Mouse (Mus musculus): ENCODE measurements around the gene Gm43951.
A peak's percentile ranks its signal among the peaks of the same experiment; 100 is the strongest.

The Gm43951 gene

DNA sequence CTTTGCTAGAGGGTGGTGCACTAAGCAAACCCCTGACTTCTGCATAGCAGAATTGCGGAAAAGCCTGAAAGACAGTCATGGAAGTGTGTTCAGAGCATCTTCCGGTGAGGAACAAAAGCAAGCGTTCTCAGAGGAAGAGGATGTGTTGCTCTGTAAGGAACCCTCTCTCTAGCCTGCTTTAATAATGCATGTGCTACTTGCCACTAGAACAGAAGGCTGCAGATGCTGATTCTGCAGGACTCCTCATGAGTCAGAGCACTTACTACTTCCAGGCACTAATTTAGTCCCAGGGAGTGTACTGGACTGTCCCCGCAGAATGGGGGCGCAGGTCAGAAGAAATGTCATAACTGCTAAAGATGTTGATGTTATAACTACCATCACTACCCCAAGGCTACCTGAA, 10.5 kb upstream of the Gm43951 start:
- no peaks in the 10 kb centered on the region for H3K36me3 ChIP-seq (ENCODE audit: control insufficient read depth, insufficient read depth, low read length, poor library complexity, severe bottlenecking)
- DNase-seq (ENCODE audit: low read depth, low spot score), result no peak
- no peaks in the 10 kb centered on the region for H3K27me3 ChIP-seq (ENCODE audit: control insufficient read depth, insufficient read depth, low read length, poor library complexity, severe bottlenecking)

DNA sequence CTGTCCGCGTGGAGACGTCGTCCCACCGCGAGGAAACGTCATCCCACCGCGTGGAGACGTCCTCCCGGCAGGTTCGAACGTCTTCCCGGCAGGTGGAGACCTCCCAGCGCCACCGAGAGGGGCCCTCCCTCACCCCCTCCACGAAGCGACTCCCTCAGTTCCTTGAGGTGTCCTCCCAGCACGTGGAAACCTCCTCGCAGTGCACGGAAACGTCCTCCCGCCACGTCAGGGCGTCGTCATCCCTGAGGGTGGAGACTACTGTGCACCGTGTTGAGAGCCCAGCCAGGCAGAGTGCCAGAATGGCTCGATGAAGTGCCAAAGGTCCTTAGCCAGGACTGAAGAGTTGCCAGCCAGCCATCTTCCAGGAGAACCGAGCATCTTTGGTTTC, 8.8 kb upstream of the Gm43951 start, which contains the start of gene Med31:
Med31 (minus strand) TSS at position 183 of the 388 bp plus-strand sequence.
- peaks cover 6% of the 10 kb centered on the region for H3K36me3 ChIP-seq (ENCODE audit: control insufficient read depth, insufficient read depth, low read length, poor library complexity, severe bottlenecking)
- peak; percentile 84 for DNase-seq (ENCODE audit: low read depth, low spot score)
- H3K27me3 ChIP-seq (ENCODE audit: control insufficient read depth, insufficient read depth, low read length, poor library complexity, severe bottlenecking), result no peaks in the 10 kb centered on the region

DNA sequence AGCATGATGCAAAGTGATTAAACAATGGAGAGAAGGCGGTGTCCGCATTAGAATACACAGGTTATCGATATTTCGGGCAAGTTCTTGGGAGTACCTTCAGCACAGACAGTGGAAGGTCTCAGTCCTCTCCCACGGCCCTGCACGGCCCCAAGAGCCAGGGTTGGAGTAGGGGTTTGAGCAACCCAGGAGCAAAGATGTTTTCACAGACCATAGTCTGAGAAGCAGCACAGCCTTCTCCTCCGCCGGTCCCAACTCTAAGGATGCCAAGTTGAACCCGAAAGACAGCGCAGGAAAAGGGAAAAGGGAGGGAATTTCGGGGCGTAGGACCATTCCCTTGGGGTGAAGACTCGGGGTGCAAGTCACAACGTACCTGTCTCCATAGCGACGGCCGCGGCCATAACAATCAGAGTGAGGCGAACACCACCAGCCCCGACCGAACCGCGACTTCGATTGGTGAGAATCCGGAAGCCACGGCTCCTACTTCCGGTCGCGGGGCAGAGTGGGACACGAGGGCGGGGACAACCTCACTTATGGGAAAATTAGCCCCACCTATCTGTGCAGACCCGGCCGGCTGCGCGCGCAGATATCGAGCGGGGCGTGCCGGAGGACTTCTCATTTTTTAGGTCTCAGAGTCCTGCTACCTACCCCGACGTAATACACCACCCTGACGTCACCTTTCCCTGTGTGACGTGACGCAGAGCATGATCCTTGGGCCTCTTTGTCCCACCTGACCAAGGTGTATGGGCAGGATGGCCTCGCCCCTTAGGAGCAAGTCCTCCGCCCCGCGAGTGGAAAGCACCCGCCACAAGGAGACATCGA, 8.2 kb upstream of the Gm43951 start:
- H3K36me3 ChIP-seq (ENCODE audit: control insufficient read depth, insufficient read depth, low read length, poor library complexity, severe bottlenecking), result peaks cover 6% of the 10 kb centered on the region
- peak; percentile 99 for DNase-seq (ENCODE audit: low read depth, low spot score)

DNA sequence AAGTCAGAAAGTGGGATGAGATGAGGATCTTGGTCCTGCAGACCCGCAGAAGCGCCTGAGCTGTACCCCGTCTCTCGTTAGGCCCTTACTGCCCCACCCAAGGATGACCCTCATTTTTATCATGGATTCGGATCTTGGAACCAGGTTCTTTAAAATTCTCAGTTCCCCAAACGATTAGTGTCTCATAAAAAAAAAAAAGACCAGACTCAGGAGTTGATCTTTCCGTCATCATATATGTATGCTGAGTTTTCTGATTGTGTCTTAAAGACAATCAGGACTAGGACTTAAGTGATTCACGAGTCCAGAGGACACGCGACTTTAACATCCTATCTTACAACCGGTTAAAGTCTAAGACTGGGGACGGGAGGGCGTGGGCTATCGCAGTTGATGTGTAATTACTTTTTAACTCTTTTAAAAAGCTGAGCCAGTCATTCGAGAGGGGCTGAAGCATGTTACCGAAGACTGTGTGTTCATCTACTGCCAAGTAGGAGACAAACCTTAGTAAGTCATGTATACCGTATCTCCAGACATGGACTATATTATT, 1.3 kb upstream of the Gm43951 start:
- Histone ChIP-seq H3K36me3 (ENCODE audit: control insufficient read depth, insufficient read depth, low read length, poor library complexity, severe bottlenecking) (peaks cover 7% of the 10 kb centered on the region), H3K27me3 (ENCODE audit: control insufficient read depth, insufficient read depth, low read length, poor library complexity, severe bottlenecking) (no peaks in the 10 kb centered on the region)
- DNase-seq (ENCODE audit: low read depth, low spot score), result no peak

More for the DNA sequence above, 8.2 kb upstream of the Gm43951 start:
- H3K27me3 ChIP-seq (ENCODE audit: control insufficient read depth, insufficient read depth, low read length, poor library complexity, severe bottlenecking), result no peaks in the 10 kb centered on the region

DNA sequence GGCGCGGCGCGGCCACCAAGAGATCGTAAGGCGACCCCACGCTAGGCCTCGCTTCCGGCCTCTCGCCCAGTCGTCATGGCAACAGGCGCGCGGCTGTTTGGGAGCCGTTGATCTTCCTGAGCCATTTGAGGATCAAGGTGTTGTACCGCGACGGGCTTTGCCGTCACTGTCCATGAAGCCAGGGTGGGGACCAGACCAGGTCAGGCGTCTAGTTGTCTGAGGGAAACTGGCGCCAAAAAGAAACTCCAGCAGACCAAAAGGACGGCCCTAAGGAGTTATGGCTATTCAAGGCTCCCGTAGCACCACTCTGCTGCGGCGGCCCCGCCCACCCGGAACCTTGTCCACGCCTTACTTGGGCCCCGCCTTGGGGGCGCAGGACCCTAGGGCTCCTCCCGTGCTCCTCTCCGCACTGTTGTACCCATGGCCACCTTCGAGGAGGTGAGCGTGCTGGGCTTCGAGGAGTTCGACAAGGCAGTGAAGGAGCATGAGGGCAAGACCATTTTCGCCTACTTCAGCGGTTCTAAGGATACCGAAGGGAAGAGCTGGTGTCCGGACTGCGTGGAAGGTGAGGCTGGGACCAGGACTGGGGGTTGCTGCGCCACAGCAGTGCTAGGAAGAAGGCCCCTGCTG, 679 bp upstream of the Gm43951 start, which contains the start of the genes 4933427D14Rik and Txndc17:
4933427D14Rik (minus strand) TSS at position 256 of the 630 bp plus-strand sequence.
Txndc17 (plus strand) TSS at position 344 of the 630 bp plus-strand sequence.
- Histone ChIP-seq H3K27me3 (ENCODE audit: control insufficient read depth, insufficient read depth, low read length, poor library complexity, severe bottlenecking) (no peaks in the 10 kb centered on the region), H3K36me3 (ENCODE audit: control insufficient read depth, insufficient read depth, low read length, poor library complexity, severe bottlenecking) (peaks cover 7% of the 10 kb centered on the region)
- peak; percentile 80 for DNase-seq (ENCODE audit: low read depth, low spot score)

DNA sequence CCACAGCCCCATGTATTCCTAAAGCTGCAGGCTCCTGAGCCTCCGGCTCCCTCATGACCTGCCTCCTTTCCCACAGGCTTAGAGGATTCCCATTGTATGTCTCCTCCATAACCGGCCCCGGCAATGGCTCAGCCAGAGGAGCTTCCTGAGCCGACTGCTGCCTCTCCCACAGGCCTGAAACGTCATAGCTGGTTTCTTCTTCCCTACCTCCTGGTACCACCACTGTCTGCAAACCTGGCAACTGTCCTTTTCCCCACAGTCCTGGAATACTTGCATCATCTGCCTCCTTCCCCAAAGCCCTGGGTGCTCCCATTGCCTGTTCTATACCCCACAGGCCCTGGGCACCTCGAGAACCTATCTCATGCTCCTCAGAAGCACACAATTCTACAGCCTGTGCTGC, 1.4 kb downstream of the Gm43951 start:
- no peak for DNase-seq (ENCODE audit: low read depth, low spot score)
- no peaks in the 10 kb centered on the region for H3K27me3 ChIP-seq (ENCODE audit: control insufficient read depth, insufficient read depth, low read length, poor library complexity, severe bottlenecking)
- H3K36me3 ChIP-seq (ENCODE audit: control insufficient read depth, insufficient read depth, low read length, poor library complexity, severe bottlenecking), result peaks cover 1% of the 10 kb centered on the region; the same call in 1 of the 2 replicates

DNA sequence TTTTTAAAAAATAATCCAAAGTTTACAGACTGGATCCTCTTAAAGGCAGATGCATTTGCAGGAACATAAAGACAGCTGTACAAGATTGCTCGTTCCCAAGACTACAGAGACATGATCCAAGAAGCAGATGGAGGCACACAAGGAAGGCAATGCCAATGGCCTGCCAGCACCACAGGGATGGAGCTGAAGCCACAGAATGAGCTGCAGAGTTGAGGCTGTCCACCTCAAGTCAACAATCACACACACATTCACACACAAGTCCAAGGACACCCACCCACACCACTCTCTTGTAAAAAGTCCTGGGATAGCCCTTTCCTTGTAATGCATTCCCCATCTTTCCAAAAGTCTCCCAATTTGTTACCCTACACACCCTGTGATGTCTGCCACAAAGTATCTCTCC, 3.2 kb downstream of the Gm43951 start:
- no peaks in the 10 kb centered on the region; the same call in 1 of the 2 replicates for H3K36me3 ChIP-seq (ENCODE audit: control insufficient read depth, insufficient read depth, low read length, poor library complexity, severe bottlenecking)

DNA sequence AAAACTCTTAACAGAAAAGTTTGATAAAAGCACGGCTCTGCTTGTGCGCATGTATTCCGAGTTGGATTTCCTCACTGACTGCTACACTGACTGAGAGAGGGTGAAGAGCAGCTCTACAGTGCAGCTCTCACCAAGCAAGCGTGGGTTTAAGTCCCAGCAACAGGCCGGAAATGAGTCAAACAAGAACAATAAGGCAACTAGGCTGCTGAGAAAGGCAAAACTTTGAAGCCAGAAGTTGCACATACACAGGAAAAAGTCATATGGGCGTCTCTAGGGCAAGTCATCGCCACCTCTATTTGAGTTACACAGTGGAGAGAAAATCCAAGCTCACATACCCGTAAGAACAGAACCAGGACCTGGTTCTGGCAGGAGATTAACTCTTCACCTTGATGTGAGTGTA, 10.1 kb downstream of the Gm43951 start:
- DNase-seq (ENCODE audit: low read depth, low spot score), result no peak

More for the DNA sequence above, 3.2 kb downstream of the Gm43951 start:
- H3K27me3 ChIP-seq (ENCODE audit: control insufficient read depth, insufficient read depth, low read length, poor library complexity, severe bottlenecking), result no peaks in the 10 kb centered on the region
- DNase-seq (ENCODE audit: low read depth, low spot score), result no peak

DNA sequence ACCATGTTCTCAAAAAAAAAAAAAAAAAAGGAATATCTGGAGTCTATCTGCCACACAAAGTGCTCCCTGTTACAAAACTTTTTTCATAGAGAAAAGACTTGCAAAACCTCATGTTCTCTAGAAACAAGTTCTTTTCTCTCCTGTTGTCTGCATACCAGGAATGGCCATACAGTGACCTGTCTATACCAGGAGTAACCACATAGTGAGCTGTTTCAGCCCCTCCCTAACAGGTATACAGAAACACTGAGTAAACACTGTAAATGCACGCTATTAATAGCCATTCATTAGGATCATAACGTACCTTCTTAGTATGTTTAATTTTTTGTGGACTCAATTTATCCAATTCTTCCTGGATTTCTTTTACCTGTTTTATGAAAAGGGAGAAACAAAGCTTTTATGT, 12.4 kb downstream of the Gm43951 start:
- peaks cover 7% of the 10 kb centered on the region for H3K36me3 ChIP-seq (ENCODE audit: control insufficient read depth, insufficient read depth, low read length, poor library complexity, severe bottlenecking)
- no peak for DNase-seq (ENCODE audit: low read depth, low spot score)
- no peaks in the 10 kb centered on the region for H3K27me3 ChIP-seq (ENCODE audit: control insufficient read depth, insufficient read depth, low read length, poor library complexity, severe bottlenecking)

More for the DNA sequence above, 10.1 kb downstream of the Gm43951 start:
- H3K36me3 ChIP-seq (ENCODE audit: control insufficient read depth, insufficient read depth, low read length, poor library complexity, severe bottlenecking), result peaks cover 5% of the 10 kb centered on the region
- H3K27me3 ChIP-seq (ENCODE audit: control insufficient read depth, insufficient read depth, low read length, poor library complexity, severe bottlenecking), result no peaks in the 10 kb centered on the region

DNA sequence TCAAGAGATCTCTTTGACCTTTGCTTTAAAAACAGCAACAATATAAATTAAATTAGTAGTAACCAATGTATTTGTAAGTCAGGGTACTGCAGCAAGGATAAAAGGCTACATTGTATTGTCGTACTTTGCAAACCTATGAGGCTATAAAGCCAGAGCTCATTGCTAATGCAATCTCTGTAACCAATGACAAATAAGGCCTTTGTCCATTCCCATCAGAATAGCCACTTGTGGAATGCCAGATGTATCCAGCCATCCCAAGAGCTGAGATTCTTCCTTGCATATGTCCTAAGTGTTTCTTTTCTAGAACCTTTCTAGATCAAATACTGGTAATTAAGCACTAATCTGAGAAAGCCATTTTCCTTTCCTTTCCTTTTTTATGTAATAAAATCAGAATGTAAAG, 15.8 kb downstream of the Gm43951 start:
- Histone ChIP-seq H3K27me3 (ENCODE audit: control insufficient read depth, insufficient read depth, low read length, poor library complexity, severe bottlenecking) (no peaks in the 10 kb centered on the region), H3K36me3 (ENCODE audit: control insufficient read depth, insufficient read depth, low read length, poor library complexity, severe bottlenecking) (peaks cover 2% of the 10 kb centered on the region; the same call in 1 of the 2 replicates)
- no peak for DNase-seq (ENCODE audit: low read depth, low spot score)

DNA sequence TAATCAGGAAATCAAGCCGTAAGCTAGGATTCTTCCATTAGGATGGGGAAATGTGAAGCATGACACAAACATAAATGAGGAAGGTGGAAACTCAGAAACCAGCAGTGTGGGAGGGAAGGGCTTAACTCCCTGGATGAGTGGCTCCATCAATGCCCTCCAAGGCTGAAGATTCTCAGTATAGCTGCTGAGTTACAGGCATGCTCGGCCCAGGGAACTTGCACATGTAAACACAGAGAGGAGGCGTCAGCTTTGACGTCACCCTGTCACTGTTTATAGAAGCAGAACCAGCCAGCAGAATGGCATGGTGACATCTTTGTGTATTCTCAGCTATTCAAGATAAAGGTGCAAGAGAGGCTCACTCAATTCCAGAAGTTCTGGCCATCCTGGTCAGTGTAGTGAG, 22.4 kb downstream of the Gm43951 start:
- Histone ChIP-seq H3K36me3 (ENCODE audit: control insufficient read depth, insufficient read depth, low read length, poor library complexity, severe bottlenecking) (peaks cover 3% of the 10 kb centered on the region), H3K27me3 (ENCODE audit: control insufficient read depth, insufficient read depth, low read length, poor library complexity, severe bottlenecking) (no peaks in the 10 kb centered on the region)
- DNase-seq (ENCODE audit: low read depth, low spot score), result no peak

DNA sequence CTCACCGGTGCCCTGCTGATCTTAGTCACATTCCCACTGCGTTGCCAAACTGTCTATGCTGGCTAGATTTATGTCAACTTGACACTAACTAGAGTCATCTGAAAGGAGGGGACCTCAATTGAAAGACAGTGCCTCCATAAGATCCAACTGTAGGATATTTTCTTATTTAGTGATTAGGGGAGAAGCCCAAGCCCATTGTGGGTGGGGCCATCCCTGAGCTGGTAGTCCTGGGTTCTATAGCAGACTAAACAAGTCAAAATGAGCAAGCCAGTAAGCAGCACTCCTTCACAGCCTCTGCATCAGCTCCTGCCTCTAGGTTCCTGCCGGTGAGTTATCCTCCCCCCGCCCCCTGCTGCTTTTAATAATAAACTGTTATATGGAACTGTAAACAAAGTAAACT, 25.5 kb downstream of the Gm43951 start:
- Histone ChIP-seq H3K36me3 (ENCODE audit: control insufficient read depth, insufficient read depth, low read length, poor library complexity, severe bottlenecking) (peaks cover 7% of the 10 kb centered on the region), H3K27me3 (ENCODE audit: control insufficient read depth, insufficient read depth, low read length, poor library complexity, severe bottlenecking) (no peaks in the 10 kb centered on the region)
- DNase-seq (ENCODE audit: low read depth, low spot score), result no peak

DNA sequence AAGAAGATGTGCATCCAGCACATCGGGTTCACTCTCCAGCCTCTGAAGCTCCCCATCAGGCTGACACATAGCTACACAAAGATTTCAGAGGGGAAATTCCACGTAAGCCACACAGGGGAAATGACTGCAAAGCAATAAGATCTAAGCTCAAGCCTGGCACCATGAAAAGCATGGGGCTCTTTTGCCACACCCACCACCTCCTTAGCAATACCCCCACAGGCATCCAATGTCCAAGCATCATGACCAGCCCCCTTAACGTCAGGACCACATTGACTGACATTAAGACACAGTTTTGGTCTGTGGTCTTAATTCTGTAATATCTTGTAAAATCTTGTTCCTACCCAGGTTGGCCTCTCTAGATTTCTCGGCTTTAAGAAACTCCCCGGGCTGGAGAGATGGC, 26.1 kb downstream of the Gm43951 start:
- peaks cover 10% of the 10 kb centered on the region for H3K36me3 ChIP-seq (ENCODE audit: control insufficient read depth, insufficient read depth, low read length, poor library complexity, severe bottlenecking)
- no peaks in the 10 kb centered on the region for H3K27me3 ChIP-seq (ENCODE audit: control insufficient read depth, insufficient read depth, low read length, poor library complexity, severe bottlenecking)
- DNase-seq (ENCODE audit: low read depth, low spot score), result no peak

DNA sequence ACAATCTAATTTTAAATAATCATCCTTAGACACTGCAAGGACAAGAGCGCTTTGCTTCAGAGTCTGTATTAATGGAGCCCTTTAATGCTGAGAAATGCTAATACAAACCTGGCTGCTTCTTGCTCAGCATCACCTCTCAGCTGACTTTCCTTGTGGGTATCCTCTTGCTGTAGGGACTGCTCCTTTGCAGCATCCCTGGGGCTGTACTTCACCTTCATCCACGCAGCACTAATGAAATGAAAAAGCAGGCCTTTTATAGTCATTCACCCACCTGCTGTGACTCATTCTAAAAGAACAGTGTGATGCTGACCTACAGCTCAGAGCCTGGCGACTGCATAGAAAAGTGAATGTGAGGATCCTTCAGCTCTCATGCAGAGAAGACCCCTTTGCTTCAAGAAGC, 30.1 kb downstream of the Gm43951 start:
- H3K36me3 ChIP-seq (ENCODE audit: control insufficient read depth, insufficient read depth, low read length, poor library complexity, severe bottlenecking), result peaks cover 12% of the 10 kb centered on the region
- H3K27me3 ChIP-seq (ENCODE audit: control insufficient read depth, insufficient read depth, low read length, poor library complexity, severe bottlenecking), result no peaks in the 10 kb centered on the region
- no peak for DNase-seq (ENCODE audit: low read depth, low spot score)

DNA sequence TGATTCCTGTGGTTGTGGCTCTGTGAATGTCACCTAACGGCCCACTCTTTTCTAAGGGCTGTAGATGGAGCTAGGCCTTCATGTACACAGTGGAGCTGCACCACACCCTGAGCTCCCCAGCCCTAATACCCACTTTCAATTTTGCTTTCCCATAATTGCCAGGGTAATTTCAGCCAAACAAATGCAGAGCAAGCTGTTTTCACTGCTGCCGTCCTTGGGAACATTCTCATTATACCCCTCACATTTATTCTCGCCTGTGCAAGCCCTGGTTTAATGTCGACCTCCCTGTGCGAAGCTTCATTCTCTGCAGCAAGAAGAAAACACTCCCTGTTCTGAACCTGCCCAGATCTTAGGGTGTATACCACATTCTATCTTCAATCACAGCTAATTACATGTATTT, 30.7 kb downstream of the Gm43951 start:
- H3K36me3 ChIP-seq (ENCODE audit: control insufficient read depth, insufficient read depth, low read length, poor library complexity, severe bottlenecking), result peaks cover 10% of the 10 kb centered on the region
- H3K27me3 ChIP-seq (ENCODE audit: control insufficient read depth, insufficient read depth, low read length, poor library complexity, severe bottlenecking), result no peaks in the 10 kb centered on the region
- DNase-seq (ENCODE audit: low read depth, low spot score), result no peak
